Mouse (Mus musculus) liver, embryonic 16.5 days (tissue): Measurements from ENCODE around the gene Pgls. TPM values are rescaled to one million over a fixed set of nuclear protein-coding genes. Genes with fewer than 3 reads are reported as not detected.

Experiments
- ATAC-seq: fragments of 200-750 bp; cut with Nextera tagmentation; 2 replicates; pipeline ENCODE4 v1.8.0; 2017; ENCODE audit warnings: low read depth, mild to moderate bottlenecking, moderate number of reproducible peaks, moderate library complexity
- H3K27ac ChIP-seq: fragments of 300-500 bp; sonication (generic); 2 replicates; pipeline ENCODE4 v1.5.1; 2014; ENCODE audit warnings: mild to moderate bottlenecking, low read length
- H3K27me3 ChIP-seq: fragments of 300-500 bp; sonication (generic); 2 replicates; pipeline ENCODE4 v1.6.1; 2014; ENCODE audit warnings: low read depth, low read length, mixed read lengths; ENCODE audit not compliant: control insufficient read depth, insufficient read depth
- H3K36me3 ChIP-seq: fragments of 300-500 bp; sonication (generic); 2 replicates; pipeline ENCODE4 v1.6.1; 2014; ENCODE audit warnings: mild to moderate bottlenecking; ENCODE audit not compliant: control insufficient read depth, insufficient read depth
- H3K4me1 ChIP-seq: fragments of 300-500 bp; sonication (generic); 2 replicates; pipeline ENCODE4 v1.6.1; 2014; ENCODE audit warnings: low read depth, low read length, mixed read lengths; ENCODE audit not compliant: control insufficient read depth
- H3K4me2 ChIP-seq: fragments of 300-500 bp; sonication (generic); 2 replicates; pipeline ENCODE4 v1.6.1; 2014; ENCODE audit warnings: low read depth, low read length, mixed read lengths
- H3K4me3 ChIP-seq: fragments of 300-500 bp; sonication (generic); 2 replicates; pipeline ENCODE4 v1.5.1; 2014; ENCODE audit warnings: low read depth, mild to moderate bottlenecking, low read length
- H3K9ac ChIP-seq: fragments of 300-500 bp; sonication (generic); 2 replicates; pipeline ENCODE4 v1.6.1; 2014; ENCODE audit warnings: low read depth, low read length
- H3K9me3 ChIP-seq: fragments of 300-500 bp; sonication (generic); replicated peaks from 2 replicates; pipeline ENCODE4 v1.6.1; 2016; ENCODE audit warnings: low read length; ENCODE audit not compliant: control insufficient read depth
- WGBS: fragments of 180-500 bp; shearing (Covaris S2); extraction: QIAGEN DNeasy Blood & Tissue Kit; methylation state at CpG from one replicate; pipeline ENCODE4 v1.1.7; 2014; ENCODE audit not compliant: insufficient replicate concordance; 5-methylcytosine and 5-hydroxymethylcytosine counted together
- polyA plus RNA-seq: library from polyadenylated mRNA; unstranded; fragments of >200 nt; fragmentation: Nextera tagmentation; extraction: Ambion mirVana; gene quantifications from 2 replicates; pipeline ENCODE4 v1.2.1, GENCODE M21; 2015

The Pgls gene
- polyA plus RNA-seq, 1 experiment from 2014 or later, result 93.9 TPM

GRCm38 (mm10) chr8:71575020-71575419 lies 17.0 kb upstream of the Pgls start:
- Histone ChIP-seq H3K4me3 (no peak overlapping the region), H3K4me2 (no peak overlapping the region), H3K27ac (no peak overlapping the region), H3K9ac (no peak overlapping the region), H3K9me3 (no peaks in the 10 kb centered on the region), H3K27me3 (no peaks in the 10 kb centered on the region; the same call in 1 of the 2 replicates), H3K4me1 (peaks cover 9% of the 10 kb centered on the region; the same call in 1 of the 2 replicates), H3K36me3 (no peaks in the 10 kb centered on the region)
- WGBS, result 38% methylated on average over 1 of the region's 1 CpGs
- ATAC-seq, result no peak

- WGBS, result 39% methylated on average over 4 of the region's 4 CpGs
- Histone ChIP-seq H3K4me1 (no peaks in the 10 kb centered on the region), H3K4me2 (no peak overlapping the region), H3K36me3 (no peaks in the 10 kb centered on the region), H3K9me3 (no peaks in the 10 kb centered on the region), H3K27me3 (no peaks in the 10 kb centered on the region), H3K4me3 (no peak overlapping the region), H3K9ac (no peak overlapping the region), H3K27ac (no peak overlapping the region)
- ATAC-seq, result no peak
Observed at GRCm38 (mm10) chr8:71577856-71578387, 14.1 kb upstream of the Pgls start.

GRCm38 (mm10) chr8:71579009-71579408 lies 13.0 kb upstream of the Pgls start:
- H3K9ac ChIP-seq, result no peak overlapping the region
- no peaks in the 10 kb centered on the region for H3K4me1 ChIP-seq
- H3K4me2 ChIP-seq, result no peak overlapping the region
- H3K27me3 ChIP-seq, result no peaks in the 10 kb centered on the region
- H3K27ac ChIP-seq, result no peak overlapping the region
- no peak overlapping the region for H3K4me3 ChIP-seq
- no peaks in the 10 kb centered on the region for H3K9me3 ChIP-seq
- H3K36me3 ChIP-seq, result no peaks in the 10 kb centered on the region
- WGBS, result 29% methylated on average over 1 of the region's 1 CpGs
- no peak for ATAC-seq

- Histone ChIP-seq H3K9me3 (no peaks in the 10 kb centered on the region), H3K4me3 (no peak overlapping the region), H3K9ac (no peak overlapping the region), H3K27ac (no peak overlapping the region), H3K4me1 (no peaks in the 10 kb centered on the region), H3K27me3 (no peaks in the 10 kb centered on the region), H3K36me3 (no peaks in the 10 kb centered on the region), H3K4me2 (no peak overlapping the region)
- no peak for ATAC-seq
- 71% methylated on average over 14 of the region's 14 CpGs for WGBS
Observed at GRCm38 (mm10) chr8:71579476-71579875, 12.5 kb upstream of the Pgls start.

- H3K27me3 ChIP-seq, result no peaks in the 10 kb centered on the region
- no peak overlapping the region for H3K4me2 ChIP-seq
- no peak overlapping the region for H3K27ac ChIP-seq
- H3K4me3 ChIP-seq, result no peak overlapping the region
- no peak for ATAC-seq
- 62% methylated on average over 8 of the region's 9 CpGs for WGBS
- H3K9ac ChIP-seq, result no peak overlapping the region
- no peaks in the 10 kb centered on the region for H3K4me1 ChIP-seq
- no peaks in the 10 kb centered on the region for H3K36me3 ChIP-seq
- H3K9me3 ChIP-seq, result no peaks in the 10 kb centered on the region
Observed at GRCm38 (mm10) chr8:71580201-71580600, 11.8 kb upstream of the Pgls start.

- H3K9ac ChIP-seq, result no peak overlapping the region
- ATAC-seq, result no peak
- H3K4me1 ChIP-seq, result peaks cover 8% of the 10 kb centered on the region
- 62% methylated on average over 2 of the region's 2 CpGs for WGBS
- H3K4me3 ChIP-seq, result no peak overlapping the region
- no peak overlapping the region for H3K27ac ChIP-seq
- no peak overlapping the region for H3K4me2 ChIP-seq
- H3K27me3 ChIP-seq, result no peaks in the 10 kb centered on the region
- H3K36me3 ChIP-seq, result no peaks in the 10 kb centered on the region
- H3K9me3 ChIP-seq, result no peaks in the 10 kb centered on the region
Observed at GRCm38 (mm10) chr8:71586891-71587290, 5.1 kb upstream of the Pgls start.

- 70% methylated on average over 3 of the region's 3 CpGs for WGBS
- no peak for ATAC-seq
- H3K27me3 ChIP-seq, result no peaks in the 10 kb centered on the region
- H3K9me3 ChIP-seq, result no peaks in the 10 kb centered on the region
- H3K4me2 ChIP-seq, result no peak overlapping the region
- no peaks in the 10 kb centered on the region for H3K36me3 ChIP-seq
- no peak overlapping the region for H3K27ac ChIP-seq
- no peak overlapping the region for H3K4me3 ChIP-seq
- no peak overlapping the region for H3K9ac ChIP-seq
- H3K4me1 ChIP-seq, result peaks cover 19% of the 10 kb centered on the region
Observed at GRCm38 (mm10) chr8:71588762-71589161, 3.2 kb upstream of the Pgls start.

- H3K4me2 ChIP-seq, result peak overlapping the region; percentile 93
- no peaks in the 10 kb centered on the region for H3K36me3 ChIP-seq
- peak overlapping the region; percentile 72 for H3K9ac ChIP-seq
- H3K9me3 ChIP-seq, result no peaks in the 10 kb centered on the region
- no peak for ATAC-seq
- peak overlapping the region; percentile 94 for H3K27ac ChIP-seq
- 10% methylated on average over 5 of the region's 5 CpGs for WGBS
- no peaks in the 10 kb centered on the region for H3K27me3 ChIP-seq
- H3K4me3 ChIP-seq, result peak overlapping the region; percentile 73
- peaks cover 22% of the 10 kb centered on the region for H3K4me1 ChIP-seq
Observed at GRCm38 (mm10) chr8:71591017-71591416, 959 bp upstream of the Pgls start.

GRCm38 (mm10) chr8:71592374-71593170 lies 596 bp downstream of the Pgls start:
- Histone ChIP-seq H3K4me1 (peaks cover 22% of the 10 kb centered on the region), H3K4me3 (peak overlapping the region; percentile 73), H3K27ac (peak overlapping the region; percentile 94), H3K27me3 (no peaks in the 10 kb centered on the region), H3K4me2 (peak overlapping the region; percentile 93), H3K9ac (peak overlapping the region; percentile 72), H3K36me3 (no peaks in the 10 kb centered on the region), H3K9me3 (no peaks in the 10 kb centered on the region)
- 2% methylated on average over 60 of the region's 60 CpGs for WGBS
- peak; percentile 64 for ATAC-seq
